Mouse (Mus musculus) myocyte (in vitro differentiated cells): ENCODE data around the gene Stk32c.

Experiments used
- E2F4 ChIP-seq: IDR thresholded peaks from one replicate; pipeline ENCODE4 v1.6.1; 2011; ENCODE audit warnings: mild to moderate bottlenecking, control low read depth, moderate library complexity; ENCODE audit not compliant: insufficient read depth
- POLR2A ChIP-seq: IDR thresholded peaks from one replicate; pipeline ENCODE4 v1.6.1; 2011; ENCODE audit warnings: low read depth, mild to moderate bottlenecking, control low read depth, moderate library complexity; ENCODE audit not compliant: insufficient read length

DNA sequence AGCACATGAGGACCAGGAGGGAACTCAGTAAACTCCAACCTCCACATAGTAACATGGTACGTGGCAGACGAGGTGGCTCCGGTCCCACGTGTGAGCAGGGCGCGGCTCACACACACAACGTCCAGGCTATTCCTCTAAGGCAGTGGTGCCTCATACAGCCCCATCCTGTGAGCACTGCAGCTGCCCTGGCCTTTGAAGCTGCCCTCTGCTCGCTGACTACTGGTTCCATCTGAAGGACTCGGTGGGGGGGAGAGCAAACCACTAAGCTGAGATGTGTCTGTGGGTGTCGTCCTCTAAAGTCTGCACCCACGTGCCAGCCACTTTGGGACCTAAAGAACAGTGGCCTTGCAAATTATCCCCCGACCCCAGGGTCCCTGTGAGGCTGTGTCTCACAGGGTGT lies 17.1 kb upstream of the Stk32c start:
- TF ChIP-seq E2F4 (no peak), POLR2A (no peak)
